Mouse (Mus musculus) heart, postnatal 0 days (tissue): ENCODE measurements at regions not wholly inside any gene's neighbourhood (a gene's known extent, or its start where the extent isn't known, plus 50 kb on each side); places are given as distances from the start of the nearest gene placed in this dataset.

Experiments used
- CTCF ChIP-seq: IDR thresholded peaks from 2 replicates; pipeline ENCODE4 v1.5.1; 2016; ENCODE audit warnings: antibody characterized with exemption, control low read depth, low read depth
- EP300 ChIP-seq: IDR thresholded peaks from 2 replicates; pipeline ENCODE4 v1.6.1; 2016; ENCODE audit warnings: antibody characterized with exemption, low read depth

DNA sequence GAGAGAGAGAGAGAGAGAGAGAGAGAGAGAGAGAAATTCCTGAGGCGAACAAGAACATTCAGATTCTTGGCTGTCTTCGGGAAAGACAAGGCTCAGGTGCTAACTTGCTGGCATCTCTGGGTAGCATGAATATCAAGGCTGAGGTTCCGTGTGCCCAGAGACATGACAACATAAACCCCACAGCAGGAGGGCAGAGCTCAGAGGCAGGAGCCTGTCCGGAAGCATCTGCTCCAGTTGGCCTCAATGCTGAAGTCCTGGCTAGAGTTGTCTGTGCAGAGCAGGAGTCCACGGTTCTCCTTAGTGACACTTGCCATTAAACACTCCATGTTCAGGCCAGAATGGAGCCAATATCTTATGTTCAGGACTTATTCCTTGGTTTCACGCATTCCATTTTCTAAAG lies 555.6 kb downstream of the Plekhb2 start:
- TF ChIP-seq CTCF (no peak), EP300 (no peak)
